Mouse (Mus musculus) stomach, embryonic 16.5 days (tissue): ENCODE measurements around the gene Gm45062. TPM values are rescaled to one million over a fixed set of nuclear protein-coding genes. Genes with fewer than 3 reads are reported as not detected.
A peak's percentile ranks its signal among the peaks of the same experiment; 100 is the strongest.

Source experiments
- ATAC-seq: fragments of 200-750 bp; cut with Nextera tagmentation; 2 replicates; pipeline ENCODE4 v1.8.0; 2017; ENCODE audit warnings: moderate number of reproducible peaks, moderate TSS enrichment; ENCODE audit not compliant: insufficient read depth, low FRiP score
- H3K27ac ChIP-seq: fragments of 300-500 bp; sonication (generic); 2 replicates; pipeline ENCODE4 v1.5.1; 2014; ENCODE audit warnings: low read length
- H3K27me3 ChIP-seq: fragments of 300-500 bp; sonication (generic); 2 replicates; pipeline ENCODE4 v1.6.1; 2014; ENCODE audit warnings: low read length, control low read depth, mixed read lengths; ENCODE audit not compliant: control insufficient read depth, insufficient read depth
- H3K36me3 ChIP-seq: fragments of 300-500 bp; sonication (generic); 2 replicates; pipeline ENCODE4 v1.6.1; 2014; ENCODE audit warnings: low read length; ENCODE audit not compliant: control insufficient read depth, insufficient read depth
- H3K4me1 ChIP-seq: fragments of 300-500 bp; sonication (generic); 2 replicates; pipeline ENCODE4 v1.6.1; 2014; ENCODE audit warnings: low read length, control low read depth, mixed read lengths; ENCODE audit not compliant: control insufficient read depth, insufficient read depth
- H3K4me2 ChIP-seq: fragments of 300-500 bp; sonication (generic); 2 replicates; pipeline ENCODE4 v1.6.1; 2014; ENCODE audit warnings: low read depth, low read length, mixed read lengths
- H3K4me3 ChIP-seq: fragments of 300-500 bp; sonication (generic); replicated peaks from 2 replicates; pipeline ENCODE4 v1.5.1; 2014; ENCODE audit warnings: mild to moderate bottlenecking, low read length
- H3K9ac ChIP-seq: fragments of 300-500 bp; sonication (generic); 2 replicates; pipeline ENCODE4 v1.6.1; 2014; ENCODE audit warnings: low read length
- H3K9me3 ChIP-seq: fragments of 300-500 bp; sonication (generic); replicated peaks from 2 replicates; pipeline ENCODE4 v1.6.1; 2016; ENCODE audit warnings: low read length, control low read depth; ENCODE audit not compliant: control insufficient read depth
- WGBS: fragments of 180-500 bp; shearing (Covaris S2); extraction: QIAGEN DNeasy Blood & Tissue Kit; methylation state at CpG from one replicate; pipeline ENCODE4 v1.1.7; 2014; 5-methylcytosine and 5-hydroxymethylcytosine counted together
- polyA plus RNA-seq: library from polyadenylated mRNA; unstranded; fragments of >200 nt; fragmentation: Nextera tagmentation; extraction: Ambion mirVana; gene quantifications from 2 replicates; pipeline ENCODE4 v1.2.1, GENCODE M21; 2015

The Gm45062 gene
- polyA plus RNA-seq, 1 experiment from 2014 or later, result 12.2 TPM

DNA sequence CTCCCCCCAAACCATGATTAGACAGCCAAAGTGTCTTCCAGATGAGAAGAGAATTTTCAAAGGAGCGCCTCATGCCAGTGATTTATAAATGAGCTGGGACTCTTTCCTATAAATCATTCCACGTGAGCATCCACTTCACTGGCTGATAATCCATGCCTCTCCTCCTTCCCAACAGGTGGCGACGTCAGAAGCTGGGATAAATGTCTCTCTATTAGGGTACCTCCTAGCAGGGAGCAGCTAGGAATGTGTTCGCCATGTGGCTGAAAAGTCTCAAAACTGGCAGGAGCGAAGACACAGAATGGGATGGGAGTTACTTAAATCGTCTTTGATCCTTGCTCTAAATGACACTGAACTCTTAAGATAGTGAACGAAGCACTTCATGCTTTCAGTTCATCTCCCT lies 372.1 kb downstream of the Gm45062 start:
- Histone ChIP-seq H3K4me3 (no peak overlapping the region), H3K27me3 (no peaks in the 10 kb centered on the region), H3K4me2 (no peak overlapping the region), H3K27ac (no peak overlapping the region), H3K9ac (no peak overlapping the region), H3K9me3 (no peaks in the 10 kb centered on the region), H3K4me1 (no peaks in the 10 kb centered on the region), H3K36me3 (no peaks in the 10 kb centered on the region)
- no peak for ATAC-seq
- 82% methylated on average over 8 of the region's 8 CpGs for WGBS

DNA sequence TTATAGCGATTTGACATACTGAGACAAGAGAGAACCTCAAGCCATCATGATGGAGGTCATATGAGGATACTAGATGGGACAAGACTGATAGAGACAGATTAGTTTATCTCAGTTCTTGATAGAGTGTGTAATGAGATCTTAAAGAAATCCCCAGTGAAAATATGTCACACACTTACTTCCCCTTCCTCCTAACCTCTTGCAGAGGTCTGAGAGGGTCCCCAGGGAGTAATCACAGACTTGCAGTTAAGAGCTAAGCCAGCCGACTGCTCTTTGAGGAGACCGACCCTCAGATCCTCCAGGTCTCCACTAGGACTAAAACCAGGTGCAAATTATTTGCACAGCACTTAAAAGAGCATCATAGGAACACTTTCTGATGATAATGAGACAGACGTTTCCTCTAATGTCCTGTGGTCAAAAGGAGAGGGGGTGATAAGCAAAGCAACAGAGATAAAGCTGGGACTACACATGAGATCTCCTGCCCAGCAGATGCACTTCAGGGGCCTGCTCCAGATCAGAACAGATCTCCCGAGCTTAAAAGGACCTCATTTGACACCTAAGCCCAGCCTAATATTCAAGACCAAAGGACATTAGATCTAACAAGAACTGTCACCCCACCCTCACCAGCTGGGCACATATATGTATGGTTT lies 372.9 kb downstream of the Gm45062 start:
- H3K4me2 ChIP-seq, result no peak overlapping the region
- H3K4me3 ChIP-seq, result no peak overlapping the region
- H3K36me3 ChIP-seq, result no peaks in the 10 kb centered on the region
- no peaks in the 10 kb centered on the region for H3K4me1 ChIP-seq
- H3K9ac ChIP-seq, result no peak overlapping the region
- ATAC-seq, result no peak
- H3K27ac ChIP-seq, result no peak overlapping the region
- no peaks in the 10 kb centered on the region for H3K9me3 ChIP-seq
- 57% methylated on average over 5 of the region's 5 CpGs for WGBS
- H3K27me3 ChIP-seq, result no peaks in the 10 kb centered on the region

DNA sequence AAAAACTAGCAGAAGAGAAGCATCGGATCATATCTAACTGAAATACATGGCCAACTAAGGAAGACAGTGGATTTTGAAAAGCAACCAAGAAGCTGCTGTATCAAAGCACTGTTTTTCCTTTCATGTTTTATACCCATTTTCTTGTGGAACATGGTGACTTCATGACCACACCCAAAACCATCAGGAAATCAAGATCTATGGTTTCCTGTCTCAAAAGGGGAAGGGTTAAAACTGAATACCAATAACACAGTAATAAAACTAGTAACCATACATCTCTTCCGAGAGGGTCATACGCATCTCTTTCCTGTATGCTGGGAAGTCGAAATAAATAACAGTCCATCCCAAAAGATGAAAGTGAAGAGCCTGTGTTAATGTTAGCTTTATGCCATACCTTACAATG lies 373.5 kb downstream of the Gm45062 start:
- H3K4me3 ChIP-seq, result no peak overlapping the region
- H3K36me3 ChIP-seq, result no peaks in the 10 kb centered on the region
- 88% methylated on average over 4 of the region's 4 CpGs for WGBS
- H3K4me2 ChIP-seq, result no peak overlapping the region
- no peak overlapping the region for H3K27ac ChIP-seq
- no peak overlapping the region for H3K9ac ChIP-seq
- ATAC-seq, result no peak
- no peaks in the 10 kb centered on the region for H3K4me1 ChIP-seq
- H3K9me3 ChIP-seq, result no peaks in the 10 kb centered on the region
- no peaks in the 10 kb centered on the region for H3K27me3 ChIP-seq

DNA sequence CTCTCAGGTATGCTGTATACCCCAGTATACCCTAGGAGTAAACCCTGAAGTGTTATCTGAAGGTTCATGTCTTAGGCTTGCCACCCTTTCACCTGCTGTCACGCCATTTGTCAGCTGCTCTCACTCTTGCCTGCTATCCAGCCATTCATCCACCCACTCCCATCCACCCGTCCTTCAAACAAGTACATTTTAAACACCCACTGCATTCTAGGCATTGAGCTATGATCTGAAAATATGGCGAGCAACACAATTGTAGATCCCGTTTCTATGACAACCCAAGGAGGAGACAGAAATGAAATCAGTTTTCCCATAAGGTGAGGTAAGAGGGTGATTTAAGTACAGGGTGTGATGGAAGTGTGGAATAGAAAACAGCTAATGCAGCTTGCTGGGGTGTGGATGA lies 378.9 kb downstream of the Gm45062 start:
- 86% methylated on average over 4 of the region's 4 CpGs for WGBS
- no peak for ATAC-seq

DNA sequence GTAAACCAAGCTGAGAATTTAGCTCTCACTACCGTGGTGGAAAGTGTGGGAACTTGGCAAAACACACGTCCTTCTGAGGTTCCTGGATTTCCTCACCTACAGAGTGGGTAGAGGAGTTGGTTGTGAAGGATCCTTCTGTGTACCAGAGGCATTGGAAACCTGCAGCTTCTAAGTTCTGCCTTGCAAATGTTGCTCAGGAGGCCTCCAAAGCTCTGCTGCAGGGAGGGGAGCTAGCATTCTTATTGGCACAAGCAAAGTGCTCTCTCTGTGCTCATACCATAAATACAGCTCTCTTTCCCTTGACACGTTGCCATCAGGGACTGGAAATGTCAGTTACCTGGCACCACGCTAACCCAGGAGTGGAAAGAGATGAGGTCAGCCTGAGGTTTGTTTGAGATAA lies 379.6 kb downstream of the Gm45062 start:
- Histone ChIP-seq H3K27ac (no peak overlapping the region), H3K4me1 (no peaks in the 10 kb centered on the region), H3K9ac (no peak overlapping the region), H3K27me3 (no peaks in the 10 kb centered on the region), H3K4me2 (no peak overlapping the region), H3K4me3 (no peak overlapping the region), H3K9me3 (no peaks in the 10 kb centered on the region), H3K36me3 (no peaks in the 10 kb centered on the region)
- no peak for ATAC-seq
- 73% methylated on average over 4 of the region's 4 CpGs for WGBS

More for the DNA sequence above, 378.9 kb downstream of the Gm45062 start:
- no peak overlapping the region for H3K4me2 ChIP-seq
- no peaks in the 10 kb centered on the region for H3K4me1 ChIP-seq
- H3K27me3 ChIP-seq, result no peaks in the 10 kb centered on the region
- H3K27ac ChIP-seq, result no peak overlapping the region
- no peak overlapping the region for H3K9ac ChIP-seq
- H3K36me3 ChIP-seq, result no peaks in the 10 kb centered on the region
- H3K9me3 ChIP-seq, result no peaks in the 10 kb centered on the region
- H3K4me3 ChIP-seq, result no peak overlapping the region

DNA sequence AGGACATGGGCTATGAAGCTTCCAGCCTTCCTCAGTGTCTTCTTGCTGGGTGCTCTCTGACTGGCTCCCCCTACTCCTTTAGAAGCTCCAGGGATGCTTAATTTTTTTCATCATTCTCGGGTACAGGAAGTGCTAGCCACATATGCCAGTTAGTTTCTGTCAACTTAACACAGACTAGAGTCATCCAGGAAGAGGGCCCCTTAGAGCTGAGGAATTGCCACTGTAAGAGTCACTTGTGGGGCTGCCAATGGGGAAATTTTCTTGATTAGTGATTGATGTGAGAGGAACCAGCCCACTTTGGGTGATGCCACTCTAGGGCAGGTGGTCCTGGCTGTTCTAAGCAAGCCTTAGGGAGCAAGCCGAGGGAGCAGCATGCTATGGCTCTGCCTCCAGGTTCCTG lies 380.3 kb downstream of the Gm45062 start:
- Histone ChIP-seq H3K27ac (no peak overlapping the region), H3K27me3 (no peaks in the 10 kb centered on the region), H3K4me3 (no peak overlapping the region), H3K36me3 (no peaks in the 10 kb centered on the region), H3K4me1 (no peaks in the 10 kb centered on the region; the same call in 1 of the 2 replicates), H3K4me2 (no peak overlapping the region), H3K9ac (no peak overlapping the region), H3K9me3 (no peaks in the 10 kb centered on the region)
- 71% methylated on average over 2 of the region's 2 CpGs for WGBS
- no peak for ATAC-seq

DNA sequence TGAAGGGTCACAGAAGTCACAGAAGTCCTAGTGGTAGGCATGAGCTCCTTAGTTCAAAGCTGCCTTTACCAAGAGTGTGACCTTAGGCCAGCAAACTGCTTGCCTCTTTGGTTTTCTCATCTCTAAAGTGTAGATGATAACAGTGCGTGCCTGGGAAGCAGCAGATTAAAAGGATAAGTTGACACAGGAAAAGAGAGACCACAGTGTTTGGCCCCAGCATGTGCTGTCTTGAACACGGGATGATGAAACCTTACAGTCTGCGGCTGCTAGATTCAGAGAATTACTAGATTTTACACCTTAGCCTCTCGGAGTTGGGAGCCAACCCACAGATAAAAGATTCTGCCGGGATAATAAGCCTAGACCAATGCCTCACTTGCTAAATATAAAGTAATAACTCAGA lies 381.6 kb downstream of the Gm45062 start:
- ATAC-seq, result no peak
- no peak overlapping the region for H3K4me2 ChIP-seq
- H3K9me3 ChIP-seq, result no peaks in the 10 kb centered on the region
- 81% methylated on average over 5 of the region's 5 CpGs for WGBS
- H3K4me3 ChIP-seq, result no peak overlapping the region
- no peak overlapping the region for H3K9ac ChIP-seq
- peaks cover 6% of the 10 kb centered on the region for H3K4me1 ChIP-seq
- no peaks in the 10 kb centered on the region for H3K36me3 ChIP-seq
- no peaks in the 10 kb centered on the region for H3K27me3 ChIP-seq
- H3K27ac ChIP-seq, result no peak overlapping the region

DNA sequence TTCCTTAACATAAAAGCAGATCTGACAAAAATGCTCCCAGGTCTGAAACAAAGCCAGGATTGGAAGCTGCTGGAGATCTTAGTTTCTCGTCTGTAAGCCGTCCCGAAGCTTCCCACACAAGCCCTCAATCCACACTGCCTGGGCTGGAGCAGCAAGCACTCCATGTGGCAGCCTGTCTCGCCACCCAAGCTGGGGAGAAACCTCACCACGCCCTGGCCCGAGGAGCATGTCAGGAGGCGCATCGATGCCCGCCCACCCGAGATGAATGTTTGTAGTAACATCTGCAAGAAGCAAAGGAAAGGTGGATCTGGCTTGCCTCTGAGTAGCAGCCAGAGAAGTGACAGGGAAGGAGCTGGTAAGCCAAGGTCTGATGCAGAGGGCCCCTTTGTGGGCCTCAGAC lies 385.5 kb downstream of the Gm45062 start:
- no peak overlapping the region; the same call in 1 of the 2 replicates for H3K9ac ChIP-seq
- peak overlapping the region; percentile 33; the same call in 1 of the 2 replicates for H3K27ac ChIP-seq
- no peaks in the 10 kb centered on the region for H3K9me3 ChIP-seq
- H3K36me3 ChIP-seq, result no peaks in the 10 kb centered on the region
- no peak overlapping the region for H3K4me2 ChIP-seq
- 62% methylated on average over 10 of the region's 10 CpGs for WGBS
- no peak; the same call in 1 of the 2 replicates for ATAC-seq
- no peak overlapping the region for H3K4me3 ChIP-seq
- no peaks in the 10 kb centered on the region for H3K27me3 ChIP-seq
- H3K4me1 ChIP-seq, result peaks cover 6% of the 10 kb centered on the region

DNA sequence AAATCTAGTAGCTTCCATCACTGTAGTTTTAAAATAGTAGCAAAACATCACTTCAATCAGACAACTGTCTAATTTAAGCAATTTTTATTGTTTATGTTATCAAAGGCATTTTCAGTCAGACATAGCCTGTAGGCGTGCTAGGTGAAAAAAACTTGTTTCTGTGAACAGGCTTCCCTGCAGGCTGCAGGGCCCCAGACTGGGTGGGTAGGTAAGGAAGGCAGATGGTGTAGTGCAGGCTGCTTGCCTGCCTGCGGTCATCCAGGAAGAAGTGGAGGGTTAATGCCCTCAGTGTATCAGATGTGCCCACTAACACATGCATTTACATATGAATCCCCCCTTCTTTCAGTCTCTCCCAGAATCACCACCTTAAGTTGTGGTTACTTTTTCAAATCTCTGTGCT lies 386.5 kb downstream of the Gm45062 start:
- no peaks in the 10 kb centered on the region for H3K36me3 ChIP-seq
- no peaks in the 10 kb centered on the region for H3K9me3 ChIP-seq
- H3K27ac ChIP-seq, result no peak overlapping the region
- H3K4me1 ChIP-seq, result peaks cover 6% of the 10 kb centered on the region
- ATAC-seq, result no peak
- no peak overlapping the region for H3K9ac ChIP-seq
- 57% methylated on average over 2 of the region's 2 CpGs for WGBS
- H3K4me2 ChIP-seq, result no peak overlapping the region
- no peak overlapping the region for H3K4me3 ChIP-seq
- no peaks in the 10 kb centered on the region for H3K27me3 ChIP-seq
